Mouse (Mus musculus): ENCODE measurements at regions not wholly inside any gene's neighbourhood (a gene's known extent, or its start where the extent isn't known, plus 50 kb on each side); places are given as distances from the start of the nearest gene placed in this dataset.

GRCm38 (mm10) chr3:41492031-41492726 lies 63.4 kb upstream of the Jade1 start:
- Histone ChIP-seq H3K27me3 (no peaks in the 10 kb centered on the region), H3K4me3 (no peak overlapping the region), H3K27ac (no peak overlapping the region), H3K4me1 (no peaks in the 10 kb centered on the region), H3K9me3 (no peaks in the 10 kb centered on the region), H3K4me2 (replicated peaks) (no peak overlapping the region), H3K9ac (no peak overlapping the region), H3K36me3 (no peaks in the 10 kb centered on the region)
- WGBS = 96% methylated on average over 3 of the region's 3 CpGs
- no peak for ATAC-seq (ENCODE audit: insufficient number of reproducible peaks, insufficient read depth, low FRiP score, low TSS enrichment)

- H3K9ac ChIP-seq = no peak overlapping the region
- no peaks in the 10 kb centered on the region for H3K27me3 ChIP-seq
- no peak overlapping the region for H3K27ac ChIP-seq
- 90% methylated on average over 4 of the region's 4 CpGs for WGBS
- H3K4me2 ChIP-seq (replicated peaks) = no peak overlapping the region
- no peaks in the 10 kb centered on the region for H3K4me1 ChIP-seq
- no peaks in the 10 kb centered on the region for H3K9me3 ChIP-seq
- H3K36me3 ChIP-seq = no peaks in the 10 kb centered on the region
- ATAC-seq (ENCODE audit: insufficient number of reproducible peaks, insufficient read depth, low FRiP score, low TSS enrichment) = no peak
- no peak overlapping the region for H3K4me3 ChIP-seq
Measured at GRCm38 (mm10) chr3:41491185-41491584, 64.3 kb upstream of the Jade1 start.

GRCm38 (mm10) chr3:41489998-41490397 lies 65.5 kb upstream of the Jade1 start:
- Histone ChIP-seq H3K4me1 (no peaks in the 10 kb centered on the region), H3K36me3 (no peaks in the 10 kb centered on the region), H3K4me3 (no peak overlapping the region), H3K9me3 (no peaks in the 10 kb centered on the region), H3K9ac (no peak overlapping the region), H3K27ac (no peak overlapping the region), H3K27me3 (no peaks in the 10 kb centered on the region), H3K4me2 (replicated peaks) (no peak overlapping the region)
- ATAC-seq (ENCODE audit: insufficient number of reproducible peaks, insufficient read depth, low FRiP score, low TSS enrichment) = no peak

GRCm38 (mm10) chr3:41489571-41489970 lies 66.0 kb upstream of the Jade1 start:
- no peaks in the 10 kb centered on the region for H3K4me1 ChIP-seq
- no peaks in the 10 kb centered on the region for H3K27me3 ChIP-seq
- no peak for ATAC-seq (ENCODE audit: insufficient number of reproducible peaks, insufficient read depth, low FRiP score, low TSS enrichment)
- no peak overlapping the region for H3K9ac ChIP-seq
- no peak overlapping the region for H3K4me2 ChIP-seq (replicated peaks)
- H3K9me3 ChIP-seq = no peaks in the 10 kb centered on the region
- no peaks in the 10 kb centered on the region for H3K36me3 ChIP-seq
- H3K4me3 ChIP-seq = no peak overlapping the region
- no peak overlapping the region for H3K27ac ChIP-seq
- 73% methylated on average over 3 of the region's 3 CpGs for WGBS

- 61% methylated on average over 1 of the region's 1 CpGs for WGBS
- H3K4me2 ChIP-seq (replicated peaks) = no peak overlapping the region
- no peaks in the 10 kb centered on the region for H3K9me3 ChIP-seq
- no peak for ATAC-seq (ENCODE audit: insufficient number of reproducible peaks, insufficient read depth, low FRiP score, low TSS enrichment)
- no peak overlapping the region for H3K4me3 ChIP-seq
- H3K27ac ChIP-seq = no peak overlapping the region
- no peaks in the 10 kb centered on the region for H3K27me3 ChIP-seq
- H3K4me1 ChIP-seq = no peaks in the 10 kb centered on the region
- no peaks in the 10 kb centered on the region for H3K36me3 ChIP-seq
- no peak overlapping the region for H3K9ac ChIP-seq
Measured at GRCm38 (mm10) chr3:41488229-41488774, 67.2 kb upstream of the Jade1 start.

GRCm38 (mm10) chr3:41484920-41485319 lies 70.6 kb upstream of the Jade1 start:
- H3K36me3 ChIP-seq = no peaks in the 10 kb centered on the region
- no peak for ATAC-seq (ENCODE audit: insufficient number of reproducible peaks, insufficient read depth, low FRiP score, low TSS enrichment)
- H3K4me2 ChIP-seq (replicated peaks) = no peak overlapping the region
- no peaks in the 10 kb centered on the region for H3K9me3 ChIP-seq
- no peak overlapping the region for H3K9ac ChIP-seq
- H3K27ac ChIP-seq = no peak overlapping the region
- WGBS = 85% methylated on average over 9 of the region's 9 CpGs
- no peak overlapping the region for H3K4me3 ChIP-seq
- no peaks in the 10 kb centered on the region for H3K27me3 ChIP-seq
- H3K4me1 ChIP-seq = no peaks in the 10 kb centered on the region

- WGBS = 66% methylated on average over 3 of the region's 3 CpGs
Measured at GRCm38 (mm10) chr3:41483582-41483981, 71.9 kb upstream of the Jade1 start.

GRCm38 (mm10) chr3:41482881-41483494 lies 72.5 kb upstream of the Jade1 start:
- Histone ChIP-seq H3K27me3 (no peaks in the 10 kb centered on the region), H3K4me2 (replicated peaks) (no peak overlapping the region), H3K4me1 (no peaks in the 10 kb centered on the region), H3K27ac (no peak overlapping the region), H3K9ac (no peak overlapping the region), H3K36me3 (no peaks in the 10 kb centered on the region), H3K4me3 (no peak overlapping the region), H3K9me3 (no peaks in the 10 kb centered on the region)
- 70% methylated on average over 5 of the region's 5 CpGs for WGBS
- no peak for ATAC-seq (ENCODE audit: insufficient number of reproducible peaks, insufficient read depth, low FRiP score, low TSS enrichment)

More at GRCm38 (mm10) chr3:41483582-41483981, 71.9 kb upstream of the Jade1 start:
- Histone ChIP-seq H3K9ac (no peak overlapping the region), H3K4me2 (replicated peaks) (no peak overlapping the region), H3K27me3 (no peaks in the 10 kb centered on the region), H3K9me3 (no peaks in the 10 kb centered on the region), H3K4me1 (no peaks in the 10 kb centered on the region), H3K4me3 (no peak overlapping the region), H3K27ac (no peak overlapping the region), H3K36me3 (no peaks in the 10 kb centered on the region)
- ATAC-seq (ENCODE audit: insufficient number of reproducible peaks, insufficient read depth, low FRiP score, low TSS enrichment) = no peak

- no peaks in the 10 kb centered on the region for H3K9me3 ChIP-seq
- no peak overlapping the region for H3K27ac ChIP-seq
- no peaks in the 10 kb centered on the region for H3K27me3 ChIP-seq
- no peaks in the 10 kb centered on the region for H3K4me1 ChIP-seq
- H3K36me3 ChIP-seq = no peaks in the 10 kb centered on the region
- no peak overlapping the region for H3K4me2 ChIP-seq (replicated peaks)
- no peak for ATAC-seq (ENCODE audit: insufficient number of reproducible peaks, insufficient read depth, low FRiP score, low TSS enrichment)
- no peak overlapping the region for H3K9ac ChIP-seq
- no peak overlapping the region for H3K4me3 ChIP-seq
- 79% methylated on average over 3 of the region's 3 CpGs for WGBS
Measured at GRCm38 (mm10) chr3:41480186-41480585, 75.3 kb upstream of the Jade1 start.

GRCm38 (mm10) chr3:41478971-41479370 lies 76.6 kb upstream of the Jade1 start:
- WGBS = 84% methylated on average over 2 of the region's 2 CpGs
- Histone ChIP-seq H3K27me3 (no peaks in the 10 kb centered on the region), H3K4me2 (replicated peaks) (no peak overlapping the region), H3K36me3 (no peaks in the 10 kb centered on the region), H3K9ac (no peak overlapping the region), H3K4me3 (no peak overlapping the region), H3K27ac (no peak overlapping the region), H3K4me1 (no peaks in the 10 kb centered on the region), H3K9me3 (no peaks in the 10 kb centered on the region)
- ATAC-seq (ENCODE audit: insufficient number of reproducible peaks, insufficient read depth, low FRiP score, low TSS enrichment) = no peak

GRCm38 (mm10) chr3:41476516-41476915 lies 79.0 kb upstream of the Jade1 start:
- WGBS = 87% methylated on average over 6 of the region's 6 CpGs
- no peak for ATAC-seq (ENCODE audit: insufficient number of reproducible peaks, insufficient read depth, low FRiP score, low TSS enrichment)
- Histone ChIP-seq H3K36me3 (no peaks in the 10 kb centered on the region), H3K4me2 (replicated peaks) (no peak overlapping the region), H3K9me3 (no peaks in the 10 kb centered on the region), H3K27ac (no peak overlapping the region), H3K4me3 (no peak overlapping the region), H3K27me3 (no peaks in the 10 kb centered on the region), H3K9ac (no peak overlapping the region), H3K4me1 (no peaks in the 10 kb centered on the region)

GRCm38 (mm10) chr3:41472586-41472985 lies 82.9 kb upstream of the Jade1 start:
- 90% methylated on average over 3 of the region's 3 CpGs for WGBS

More at GRCm38 (mm10) chr3:41472586-41472985, 82.9 kb upstream of the Jade1 start:
- H3K27me3 ChIP-seq = no peaks in the 10 kb centered on the region
- no peak overlapping the region for H3K9ac ChIP-seq
- H3K27ac ChIP-seq = no peak overlapping the region
- H3K4me3 ChIP-seq = no peak overlapping the region
- H3K9me3 ChIP-seq = no peaks in the 10 kb centered on the region
- ATAC-seq (ENCODE audit: insufficient number of reproducible peaks, insufficient read depth, low FRiP score, low TSS enrichment) = no peak
- no peaks in the 10 kb centered on the region for H3K4me1 ChIP-seq
- no peak overlapping the region for H3K4me2 ChIP-seq (replicated peaks)
- H3K36me3 ChIP-seq = no peaks in the 10 kb centered on the region
